ENCODE assay signal across 20 mouse cellular contexts in genomic region chr13:51770647-51771427, GRCm38 (mm10). TPM values are rescaled to one million over a fixed set of nuclear protein-coding genes. Genes with fewer than 3 reads are reported as not detected.
DNase-seq lines count a peak whose midpoint lies in the region; ATAC-seq and TF ChIP-seq lines count a peak whose summit lies in the region.
"Had no signal": no experiment of that assay in that cellular context is flagged by ENCODE, and none has a peak within 500 bp of the region (broad histone marks: within the 10 kb centered on the region; RNA-seq: fewer than 3 reads in every experiment).

No protein-coding gene starts in this region.

- 0 out of 2 replicates have a peak, but pooled peaks have one; percentile 1 for TF ChIP-seq CTCF in liver, postnatal 0 days (IDR thresholded peaks at IDR 0.05; ENCODE audit: low read depth)
- TF ChIP-seq CTCF in forebrain, postnatal 0 days (IDR thresholded peaks at IDR 0.05; ENCODE audit: low read depth): no peak

- no peak for TF ChIP-seq EP300 in liver, postnatal 0 days (IDR thresholded peaks at IDR 0.05; ENCODE audit: low read depth)

- H3K9ac ChIP-seq in liver, postnatal 0 days (replicated peaks): no peak overlapping the region
- H3K9ac ChIP-seq in hindbrain, embryonic 12.5 days: no peak overlapping the region
- H3K9ac ChIP-seq in forebrain, postnatal 0 days: no peak overlapping the region
- H3K9ac ChIP-seq: embryonic facial prominence, embryonic 13.5 days; forebrain, embryonic 13.5 days; intestine, embryonic 15.5 days had no signal

- H3K9me3 ChIP-seq in liver, postnatal 0 days (ENCODE audit: low read length): no peaks in the 10 kb centered on the region
- H3K9me3 ChIP-seq in hindbrain, embryonic 12.5 days (replicated peaks): no peaks in the 10 kb centered on the region; the same call in 1 of the 2 replicates
- H3K9me3 ChIP-seq in forebrain, postnatal 0 days (ENCODE audit: low read length): no peaks in the 10 kb centered on the region
- H3K9me3 ChIP-seq: embryonic facial prominence, embryonic 13.5 days; forebrain, embryonic 13.5 days; heart, embryonic 10.5 days; intestine, embryonic 15.5 days had no signal

- H3K4me3 ChIP-seq in liver, postnatal 0 days (ENCODE audit: low read depth, low read length): no peak overlapping the region
- no peak overlapping the region for H3K4me3 ChIP-seq in hindbrain, embryonic 12.5 days
- no peak overlapping the region for H3K4me3 ChIP-seq in forebrain, postnatal 0 days (ENCODE audit: low read depth, low read length)
- H3K4me3 ChIP-seq: embryonic facial prominence, embryonic 13.5 days; erythroblast, embryonic 14.5 days; forebrain, embryonic 13.5 days; heart, embryonic 10.5 days; intestine, embryonic 15.5 days had no signal

- no peaks in the 10 kb centered on the region for H3K36me3 ChIP-seq in liver, postnatal 0 days (replicated peaks; ENCODE audit: insufficient read depth, low read length)
- H3K36me3 ChIP-seq in hindbrain, embryonic 12.5 days: no peaks in the 10 kb centered on the region
- H3K36me3 ChIP-seq in forebrain, postnatal 0 days (ENCODE audit: insufficient read depth): no peaks in the 10 kb centered on the region; the same call in 1 of the 2 replicates
- H3K36me3 ChIP-seq: embryonic facial prominence, embryonic 13.5 days; intestine, embryonic 15.5 days had no signal

- H3K4me2 ChIP-seq in liver, postnatal 0 days (ENCODE audit: low read depth, low read length): no peak overlapping the region
- H3K4me2 ChIP-seq in hindbrain, embryonic 12.5 days (replicated peaks): no peak overlapping the region
- H3K4me2 ChIP-seq in forebrain, postnatal 0 days (ENCODE audit: low read depth): no peak overlapping the region
- H3K4me2 ChIP-seq: embryonic facial prominence, embryonic 13.5 days; forebrain, embryonic 13.5 days; intestine, embryonic 15.5 days; midbrain, embryonic 11.5 days had no signal

- DNase-seq in heart, adult 11 months: peak; percentile 79
- DNase-seq in heart, postnatal 10 days: no peak
- DNase-seq in liver, postnatal 0 days: no peak
- no peak for DNase-seq in liver
- DNase-seq in kidney, postnatal 14 days: peak; percentile 53
- DNase-seq in forebrain, postnatal 0 days: no peak
- DNase-seq: adrenal gland, adult 2 months; embryo, embryonic 11 days; right cerebral cortex, postnatal 4 days; thymus, adult 2 months; thymus, postnatal 4 days had no signal

- no peak for ATAC-seq in liver, postnatal 0 days
- ATAC-seq in hindbrain, embryonic 12.5 days (ENCODE audit: low FRiP score): no peak
- no peak for ATAC-seq in forebrain, postnatal 0 days
- ATAC-seq: forebrain, embryonic 13.5 days; intestine, embryonic 15.5 days; lung, postnatal 0 days; Patski had no signal

- H3K27me3 ChIP-seq in liver, postnatal 0 days (ENCODE audit: insufficient read depth, low read length): no peaks in the 10 kb centered on the region
- no peaks in the 10 kb centered on the region for H3K27me3 ChIP-seq in hindbrain, embryonic 12.5 days
- no peaks in the 10 kb centered on the region for H3K27me3 ChIP-seq in forebrain, postnatal 0 days (ENCODE audit: insufficient read depth, low read length)
- H3K27me3 ChIP-seq: embryonic facial prominence, embryonic 13.5 days; forebrain, embryonic 13.5 days; intestine, embryonic 15.5 days; Patski had no signal

- intact Hi-C loops in heart, postnatal 10 days (cut with DNase I): no loop called here

- peaks cover 9% of the 10 kb centered on the region; the same call in 1 of the 2 replicates for H3K4me1 ChIP-seq in liver, postnatal 0 days (ENCODE audit: insufficient read depth)
- H3K4me1 ChIP-seq in hindbrain, embryonic 12.5 days: no peaks in the 10 kb centered on the region
- 0 out of 2 replicates have a peak, but pooled peaks cover 1% of the 10 kb centered on the region for H3K4me1 ChIP-seq in forebrain, postnatal 0 days (ENCODE audit: insufficient read depth)
- H3K4me1 ChIP-seq: forebrain, embryonic 13.5 days; intestine, embryonic 15.5 days had no signal

- WGBS in liver, postnatal 0 days (ENCODE audit: insufficient replicate concordance): 88% methylated on average over 14 of the region's 14 CpGs
- WGBS in hindbrain, embryonic 12.5 days: 94% methylated on average over 14 of the region's 14 CpGs
- 90% methylated on average over 14 of the region's 14 CpGs for WGBS in forebrain, postnatal 0 days

- no peak overlapping the region for H3K27ac ChIP-seq in liver, postnatal 0 days (ENCODE audit: low read depth)
- H3K27ac ChIP-seq in hindbrain, embryonic 12.5 days: no peak overlapping the region
- no peak overlapping the region for H3K27ac ChIP-seq in forebrain, postnatal 0 days (ENCODE audit: low read depth, low read length)
- H3K27ac ChIP-seq: embryonic facial prominence, embryonic 13.5 days; forebrain, embryonic 13.5 days; heart, embryonic 10.5 days; intestine, embryonic 15.5 days had no signal

RNA-seq across cellular contexts. Expression of gene Sema4d, which starts 22.7 kb away (rescaled TPM):
- 10 to 100 TPM; 69.1 to 79.5 TPM for total RNA-seq in heart, postnatal 10 days (2021)
- polyA plus RNA-seq in liver, postnatal 0 days (2015; fragmentation: Nextera tagmentation; extraction: Ambion mirVana): 2.9 and 3.9 TPM in 2 replicates
- polyA plus RNA-seq in hindbrain, embryonic 12.5 days (2016; fragmentation: Nextera tagmentation; extraction: Ambion mirVana): 7.2 and 7.7 TPM in 2 replicates
- total RNA-seq in forebrain, postnatal 0 days (2014; rRNA removed): 10.2 and 16.5 TPM in 2 replicates
- polyA plus RNA-seq in forebrain, postnatal 0 days (2015; fragmentation: Nextera tagmentation; extraction: Ambion mirVana): 9.8 and 14.2 TPM in 2 replicates

Comparison
In these comparisons a context has a peak if more than half of its experiments do, and no peak if none do; other contexts are left out.
1. DNase-seq: peak in heart, adult 11 months (single experiment) and kidney, postnatal 14 days (single experiment); none in heart, postnatal 10 days (0 of 2), liver, postnatal 0 days (single experiment), liver (single experiment) and forebrain, postnatal 0 days (single experiment).